Mouse (Mus musculus): ENCODE measurements around the gene Mcl1. TPM values are rescaled to one million over a fixed set of nuclear protein-coding genes. Genes with fewer than 3 reads are reported as not detected.
A peak's percentile ranks its signal among the peaks of the same experiment; 100 is the strongest.
"Not testable (repeated sequence)": the region's sequence is repeated elsewhere in the genome, so short reads cannot be mapped to it uniquely, and the experiment has no call there.

Gene Mcl1
- 141 and 159 TPM in 2 replicates for total RNA-seq (2017)

GRCm38 (mm10) chr3:95658236-95658867, at the start of gene Mcl1:
Gene Mcl1 (plus strand): TSS chr3:95658788.
- ATAC-seq (replicated peaks; ENCODE audit: low read depth, poor library complexity, severe bottlenecking): peak; percentile 73

GRCm38 (mm10) chr3:95609195-95609594, 49.4 kb upstream of the Mcl1 start:
- ATAC-seq (replicated peaks; ENCODE audit: low read depth, poor library complexity, severe bottlenecking): no peak

GRCm38 (mm10) chr3:95613996-95614395, 44.6 kb upstream of the Mcl1 start:
- ATAC-seq (replicated peaks; ENCODE audit: low read depth, poor library complexity, severe bottlenecking): no peak

DNA sequence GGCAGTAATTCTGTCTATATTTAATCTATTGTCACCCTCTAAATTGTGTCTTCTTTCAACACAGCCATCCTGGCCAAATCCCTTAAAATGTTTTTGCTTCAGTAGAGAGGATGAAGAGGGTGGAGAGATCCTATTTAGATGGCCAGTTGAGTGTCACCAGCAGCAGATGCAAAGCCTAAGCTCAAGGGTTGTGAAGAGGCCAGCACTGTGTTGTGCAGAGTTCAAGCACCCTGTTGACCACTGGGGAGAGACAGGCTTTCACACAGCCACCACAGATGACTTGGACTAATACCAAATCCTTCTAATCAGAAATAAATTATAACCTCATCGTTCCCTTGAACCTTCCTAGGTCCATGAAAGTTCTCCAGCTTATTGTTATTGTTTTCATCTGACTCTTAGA, 40.1 kb upstream of the Mcl1 start:
- ATAC-seq (replicated peaks; ENCODE audit: low read depth, poor library complexity, severe bottlenecking): no peak

DNA sequence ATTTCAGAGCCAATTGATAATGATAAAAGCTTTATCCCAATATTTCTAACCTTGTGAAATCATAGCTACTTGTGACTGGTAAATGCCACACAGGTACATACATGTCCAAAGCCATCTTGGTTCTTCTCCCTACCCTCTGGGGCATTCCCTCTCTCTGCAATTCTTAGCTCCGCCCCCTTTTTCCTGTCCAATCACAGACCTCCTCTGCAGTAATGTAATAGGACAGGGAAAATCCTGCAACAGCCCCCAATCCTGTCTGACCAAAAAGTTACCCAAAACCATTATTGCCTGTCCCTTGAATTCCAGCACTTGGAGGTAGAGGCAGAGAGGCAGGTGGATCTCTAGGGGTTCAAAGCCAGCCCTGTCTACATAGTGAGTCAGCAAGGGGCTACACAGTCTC, 37.3 kb upstream of the Mcl1 start:
- no peak for ATAC-seq (replicated peaks; ENCODE audit: low read depth, poor library complexity, severe bottlenecking)

- ATAC-seq (replicated peaks; ENCODE audit: low read depth, poor library complexity, severe bottlenecking): not testable (repeated sequence)
Measured at GRCm38 (mm10) chr3:95622421-95622820, 36.2 kb upstream of the Mcl1 start.

DNA sequence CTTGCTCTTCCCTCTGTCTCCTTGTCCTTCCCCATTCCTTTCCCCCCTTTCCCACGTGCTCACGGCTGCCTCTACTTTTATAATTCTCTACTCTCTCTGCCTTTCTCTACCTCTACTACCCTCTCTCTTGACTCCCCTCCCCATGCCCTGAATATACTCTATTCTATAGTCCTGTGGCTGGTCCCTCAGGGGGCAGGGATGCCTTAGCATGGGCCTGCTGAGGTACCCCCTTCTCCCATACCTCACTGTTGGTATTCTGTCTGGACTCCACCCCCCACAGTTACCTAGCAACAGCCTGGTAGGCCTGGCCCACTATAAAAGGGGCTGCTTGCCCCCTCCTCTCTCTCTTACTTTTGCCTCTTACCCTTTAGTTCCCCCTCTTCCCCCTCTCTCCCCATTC, 35.0 kb upstream of the Mcl1 start:
- no peak for ATAC-seq (replicated peaks; ENCODE audit: low read depth, poor library complexity, severe bottlenecking)

GRCm38 (mm10) chr3:95623991-95624515, 34.5 kb upstream of the Mcl1 start:
- not testable (repeated sequence) for ATAC-seq (replicated peaks; ENCODE audit: low read depth, poor library complexity, severe bottlenecking)

- ATAC-seq (replicated peaks; ENCODE audit: low read depth, poor library complexity, severe bottlenecking): peak; percentile 95
Measured at GRCm38 (mm10) chr3:95624628-95625503, 33.7 kb upstream of the Mcl1 start, which contains the start of gene Ensa. Gene Ensa (plus strand): TSS chr3:95624993.

DNA sequence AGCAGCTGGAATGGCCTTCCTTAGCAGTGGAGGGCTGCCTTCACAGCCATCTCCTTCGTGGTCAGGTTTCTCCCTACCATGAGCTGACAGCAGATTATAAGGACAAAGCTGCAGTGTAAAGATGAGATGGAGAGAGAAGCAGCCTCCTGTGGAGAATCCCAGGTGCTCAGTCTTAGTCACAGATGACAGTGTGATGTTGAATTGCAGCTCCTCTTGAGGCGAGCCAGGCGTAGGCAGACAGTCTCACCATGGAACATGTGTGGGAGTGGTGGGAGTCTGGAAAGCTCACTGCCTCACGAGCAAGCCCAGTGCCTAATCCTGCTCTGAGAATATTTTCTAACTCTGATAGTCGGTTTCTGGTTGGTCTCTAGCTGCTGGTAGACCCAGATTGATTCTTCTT, 30.8 kb upstream of the Mcl1 start:
- no peak for ATAC-seq (replicated peaks; ENCODE audit: low read depth, poor library complexity, severe bottlenecking)

GRCm38 (mm10) chr3:95629755-95630154, 28.8 kb upstream of the Mcl1 start:
- no peak for ATAC-seq (replicated peaks; ENCODE audit: low read depth, poor library complexity, severe bottlenecking)

- ATAC-seq (replicated peaks; ENCODE audit: low read depth, poor library complexity, severe bottlenecking): no peak
Measured at GRCm38 (mm10) chr3:95630856-95631255, 27.7 kb upstream of the Mcl1 start.

- ATAC-seq (replicated peaks; ENCODE audit: low read depth, poor library complexity, severe bottlenecking): no peak
Measured at GRCm38 (mm10) chr3:95631304-95631703, 27.3 kb upstream of the Mcl1 start.

GRCm38 (mm10) chr3:95632648-95633588, 25.7 kb upstream of the Mcl1 start:
- ATAC-seq (replicated peaks; ENCODE audit: low read depth, poor library complexity, severe bottlenecking): peak; percentile 77

DNA sequence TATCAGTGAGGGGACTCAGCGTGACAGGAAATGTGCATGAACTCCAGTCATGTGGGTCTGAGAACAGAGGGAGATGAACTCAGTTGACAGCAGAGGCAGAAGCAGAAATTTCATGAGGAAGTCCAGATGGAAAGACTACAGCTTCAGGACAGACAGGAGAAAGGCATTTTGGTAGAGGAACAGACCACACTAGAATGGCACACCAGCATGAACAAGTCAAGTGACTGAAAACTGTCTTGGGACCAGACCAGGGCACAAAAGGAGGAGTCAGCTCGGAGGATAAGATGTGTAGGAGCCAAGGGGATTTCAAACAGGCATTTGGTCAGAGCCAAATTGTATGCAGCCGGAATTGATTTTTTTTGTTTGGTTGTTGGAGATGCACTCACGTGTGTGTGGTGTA, 23.0 kb upstream of the Mcl1 start:
- no peak for ATAC-seq (replicated peaks; ENCODE audit: low read depth, poor library complexity, severe bottlenecking)

DNA sequence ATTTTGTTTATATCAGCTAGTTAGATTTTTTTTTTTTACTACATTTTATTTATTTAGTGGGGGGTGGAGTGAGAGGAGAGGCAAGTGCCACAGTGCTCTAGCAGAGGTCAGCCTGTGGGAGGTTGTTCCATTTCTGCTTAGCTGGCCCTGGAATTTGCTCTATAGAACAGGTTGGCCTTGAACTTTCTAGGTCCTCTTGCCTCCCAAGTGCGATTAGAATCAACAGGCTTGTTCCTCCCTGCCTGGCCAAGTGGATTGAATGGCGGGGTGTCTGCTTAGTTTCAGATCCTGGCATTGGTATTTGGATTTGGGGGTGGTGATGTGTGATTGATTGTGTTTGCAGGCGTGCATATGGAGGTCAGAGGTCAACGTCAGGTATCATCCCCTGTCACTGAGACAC, 22.5 kb upstream of the Mcl1 start:
- ATAC-seq (replicated peaks; ENCODE audit: low read depth, poor library complexity, severe bottlenecking): no peak

DNA sequence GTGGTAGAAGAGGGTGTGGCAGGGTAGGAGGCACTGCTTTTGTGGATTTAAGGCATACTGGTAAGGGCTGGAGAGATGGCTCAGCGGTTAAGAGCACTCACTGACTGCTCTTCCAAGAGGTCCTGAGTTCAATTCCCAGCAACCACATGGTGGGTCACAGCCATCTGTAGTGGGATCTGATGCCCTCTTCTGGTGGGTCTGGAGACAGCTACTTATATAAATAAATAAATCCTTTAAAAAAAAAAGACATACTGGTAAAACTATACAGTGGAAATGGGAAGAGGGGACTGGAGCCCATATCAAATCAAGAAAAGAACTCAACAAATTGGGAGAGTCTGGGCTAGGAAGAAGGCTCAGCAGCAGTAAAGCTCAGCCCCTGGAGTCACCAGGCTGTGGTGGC, 18.9 kb upstream of the Mcl1 start:
- ATAC-seq (replicated peaks; ENCODE audit: low read depth, poor library complexity, severe bottlenecking): 0 out of 2 replicates have a peak, but pooled peaks have one; percentile 15

- ATAC-seq (replicated peaks; ENCODE audit: low read depth, poor library complexity, severe bottlenecking): no peak
Measured at GRCm38 (mm10) chr3:95643097-95643496, 15.5 kb upstream of the Mcl1 start.

DNA sequence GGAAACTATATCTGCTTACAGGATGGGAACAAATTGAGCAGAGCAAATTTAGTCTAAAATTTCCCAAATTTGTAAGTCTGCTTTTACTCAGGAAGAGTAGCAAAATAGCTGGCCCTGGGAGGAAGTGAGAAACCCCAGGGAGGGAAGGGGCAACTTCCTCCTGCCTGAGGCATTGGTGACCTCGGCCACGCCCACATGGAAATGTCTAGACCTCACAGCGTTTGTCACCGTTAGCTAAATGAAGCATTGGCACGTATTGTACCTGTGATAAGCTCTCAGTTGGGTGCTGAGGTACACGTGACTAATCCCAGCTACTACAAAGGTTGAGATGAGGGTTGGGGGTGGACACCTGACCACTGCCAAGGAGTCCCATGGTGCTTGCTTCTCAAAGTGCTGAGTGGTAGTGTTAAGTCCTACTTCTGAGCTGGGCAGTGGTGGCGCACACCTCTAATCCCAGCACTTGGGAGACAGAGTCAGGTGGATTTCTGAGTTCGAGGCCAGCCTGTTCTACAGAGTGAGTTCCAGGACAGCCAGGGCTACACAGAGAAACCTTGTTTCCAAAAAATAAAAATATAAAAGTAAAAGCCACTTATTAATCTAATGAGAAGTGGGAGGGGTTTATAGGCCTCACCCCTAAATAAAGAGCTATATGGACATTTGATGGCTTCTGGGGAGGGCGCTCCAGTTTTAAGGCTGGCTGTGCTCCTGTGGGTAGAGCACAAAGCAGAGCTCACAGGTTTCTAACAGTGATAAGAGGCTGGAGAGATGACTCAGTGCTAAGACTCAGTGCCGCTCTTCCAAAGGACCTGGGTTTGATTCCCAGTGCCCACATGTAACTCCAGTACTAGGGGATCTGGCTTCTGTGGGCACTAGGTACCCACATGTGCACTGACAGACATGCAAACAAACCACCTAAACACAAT, 13.0 kb upstream of the Mcl1 start:
- ATAC-seq (replicated peaks; ENCODE audit: low read depth, poor library complexity, severe bottlenecking): peak; percentile 92

Data from common myeloid progenitor, adult 5-6 weeks (primary cell).